Mouse (Mus musculus): ENCODE results near the gene Edn1.

Edn1 gene

DNA sequence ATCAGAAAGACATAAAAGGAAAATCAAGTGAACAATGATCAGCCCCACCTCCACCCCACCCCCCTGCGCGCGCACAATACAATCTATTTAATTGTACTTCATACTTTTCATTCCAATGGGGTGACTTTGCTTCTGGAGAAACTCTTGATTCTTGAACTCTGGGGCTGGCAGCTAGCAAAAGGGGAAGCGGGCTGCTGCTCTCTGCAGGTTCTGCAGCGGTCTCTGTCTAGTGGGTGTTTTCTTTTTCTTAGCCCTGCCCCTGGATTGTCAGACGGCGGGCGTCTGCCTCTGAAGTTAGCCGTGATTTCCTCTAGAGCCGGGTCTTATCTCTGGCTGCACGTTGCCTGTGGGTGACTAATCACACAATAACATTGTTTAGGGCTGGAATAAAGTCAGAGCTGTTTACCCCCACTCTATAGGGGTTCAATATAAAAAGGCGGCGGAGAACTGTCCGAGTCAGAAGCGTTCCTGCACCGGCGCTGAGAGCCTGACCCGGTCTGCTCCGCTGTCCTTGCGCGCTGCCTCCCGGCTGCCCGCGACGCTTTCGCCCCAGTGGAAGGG is at the start of gene Edn1:
Edn1 (plus strand) TSS at position 316 of the 561 bp plus-strand sequence.
- DNase-seq (ENCODE audit: low spot score), result peak; percentile 15

- DNase-seq (ENCODE audit: low spot score), result no peak
Observed at GRCm38 (mm10) chr13:42253821-42254220, 47.5 kb upstream of the Edn1 start.

GRCm38 (mm10) chr13:42255105-42255504 is 46.2 kb upstream of the Edn1 start:
- no peak for DNase-seq (ENCODE audit: low spot score)

GRCm38 (mm10) chr13:42258422-42258821 is 42.9 kb upstream of the Edn1 start:
- DNase-seq (ENCODE audit: low spot score), result no peak

DNA sequence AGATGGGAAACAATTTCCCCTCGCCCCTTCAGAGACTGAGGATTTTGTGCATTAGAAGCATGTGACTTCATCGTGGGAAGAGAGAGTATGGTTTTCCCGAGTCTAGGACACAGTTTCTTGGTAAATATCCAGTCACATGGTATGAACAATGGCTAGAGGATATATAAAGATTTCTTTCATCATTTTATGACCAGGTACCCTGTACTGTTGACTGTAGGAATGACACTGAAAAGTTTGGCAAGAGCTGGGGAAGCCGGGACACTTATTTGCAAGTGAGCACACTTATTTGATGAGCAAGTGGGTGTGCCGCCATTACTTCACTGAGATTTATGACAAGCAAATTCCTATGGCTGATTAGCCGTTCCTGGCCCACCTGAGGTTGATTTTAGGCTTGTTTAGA is 40.6 kb upstream of the Edn1 start:
- DNase-seq (ENCODE audit: low spot score), result no peak

DNA sequence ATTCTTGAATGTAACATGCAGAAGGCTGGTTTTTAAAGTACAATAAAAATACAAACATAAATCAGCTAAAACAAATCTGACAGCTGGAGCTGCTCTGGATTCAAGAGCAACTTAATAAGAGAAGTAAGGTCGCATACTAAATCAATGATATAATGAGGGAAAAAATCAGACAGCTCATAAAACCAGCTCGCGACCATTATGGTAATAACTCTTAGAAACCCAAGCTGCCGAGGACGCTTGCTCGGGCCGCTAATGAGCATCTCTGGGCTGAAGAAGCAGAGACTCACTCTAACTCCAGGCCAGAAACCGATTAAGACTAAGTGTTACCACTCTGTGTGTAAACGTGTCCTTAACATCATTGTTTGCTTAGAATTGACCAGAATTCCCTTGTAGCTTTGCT is 31.2 kb upstream of the Edn1 start:
- no peak for DNase-seq (ENCODE audit: low spot score)

GRCm38 (mm10) chr13:42276774-42277454 is 24.4 kb upstream of the Edn1 start:
- DNase-seq (ENCODE audit: low spot score), result no peak

- no peak for DNase-seq (ENCODE audit: low spot score)
Observed at GRCm38 (mm10) chr13:42277751-42278150, 23.5 kb upstream of the Edn1 start.

DNA sequence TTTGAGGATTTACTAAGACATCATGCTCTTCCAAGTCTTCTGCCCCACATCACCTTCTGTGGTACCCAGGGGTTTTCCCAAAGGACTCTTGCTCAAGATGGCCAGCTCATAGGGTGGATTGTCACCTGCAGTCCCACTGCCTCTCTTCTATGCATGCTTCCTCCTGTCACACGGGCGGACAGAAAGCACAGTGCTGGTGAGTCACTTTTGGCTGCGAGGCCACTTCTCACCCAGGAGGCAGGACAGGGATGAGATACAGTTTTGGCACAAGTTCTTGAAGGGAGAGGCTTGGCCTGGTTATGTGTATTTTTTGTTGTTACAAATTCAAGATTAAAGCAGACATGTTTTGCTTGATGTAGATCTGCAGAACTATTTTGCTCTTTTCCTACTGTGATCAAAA is 15.4 kb upstream of the Edn1 start:
- no peak for DNase-seq (ENCODE audit: low spot score)

- no peak for DNase-seq (ENCODE audit: low spot score)
Observed at GRCm38 (mm10) chr13:42286768-42287167, 14.5 kb upstream of the Edn1 start.

GRCm38 (mm10) chr13:42292593-42292992 is 8.7 kb upstream of the Edn1 start:
- DNase-seq (ENCODE audit: low spot score), result no peak

DNA sequence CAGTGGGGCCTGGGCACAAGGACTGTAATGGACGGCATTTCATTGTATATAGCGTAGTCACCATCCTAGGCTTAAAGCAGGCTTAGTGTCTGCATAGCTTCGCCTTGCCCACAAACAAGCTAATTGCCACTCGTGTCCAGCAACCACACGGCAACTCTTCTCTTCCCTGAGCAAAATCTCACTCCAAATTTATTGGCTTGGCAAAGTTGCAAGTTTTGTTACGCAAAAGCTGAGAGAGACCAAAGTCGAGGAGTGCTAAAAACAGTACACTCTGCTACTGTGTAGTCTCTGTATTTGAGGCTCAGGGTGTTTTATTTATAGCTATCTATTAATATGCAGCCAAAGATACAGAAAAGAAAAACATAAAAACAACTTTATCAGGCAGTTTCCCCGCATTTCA is 3.0 kb upstream of the Edn1 start:
- DNase-seq (ENCODE audit: low spot score), result no peak

GRCm38 (mm10) chr13:42298766-42299165 is 2.5 kb upstream of the Edn1 start:
- DNase-seq (ENCODE audit: low spot score), result no peak

DNA sequence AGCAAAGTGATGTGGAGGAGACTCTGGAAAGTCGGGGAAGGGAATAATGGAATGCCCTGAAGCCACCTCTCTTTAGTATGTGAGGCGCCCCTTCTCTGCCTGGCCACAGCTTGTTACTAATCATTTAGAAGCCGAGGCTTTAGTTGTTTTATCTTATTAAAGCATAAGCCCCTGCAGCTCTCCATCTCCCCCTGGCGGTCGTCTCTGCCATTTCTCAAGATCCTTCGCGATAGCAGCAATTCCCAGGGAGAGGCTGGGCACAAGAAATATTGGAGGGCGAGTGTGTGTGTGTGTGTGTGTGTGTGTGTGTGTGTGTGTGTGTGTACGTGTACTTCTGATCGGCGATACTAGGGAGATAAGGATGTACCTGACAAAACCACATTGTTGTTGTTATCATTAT is 709 bp upstream of the Edn1 start:
- peak; percentile 11 for DNase-seq (ENCODE audit: low spot score)

DNA sequence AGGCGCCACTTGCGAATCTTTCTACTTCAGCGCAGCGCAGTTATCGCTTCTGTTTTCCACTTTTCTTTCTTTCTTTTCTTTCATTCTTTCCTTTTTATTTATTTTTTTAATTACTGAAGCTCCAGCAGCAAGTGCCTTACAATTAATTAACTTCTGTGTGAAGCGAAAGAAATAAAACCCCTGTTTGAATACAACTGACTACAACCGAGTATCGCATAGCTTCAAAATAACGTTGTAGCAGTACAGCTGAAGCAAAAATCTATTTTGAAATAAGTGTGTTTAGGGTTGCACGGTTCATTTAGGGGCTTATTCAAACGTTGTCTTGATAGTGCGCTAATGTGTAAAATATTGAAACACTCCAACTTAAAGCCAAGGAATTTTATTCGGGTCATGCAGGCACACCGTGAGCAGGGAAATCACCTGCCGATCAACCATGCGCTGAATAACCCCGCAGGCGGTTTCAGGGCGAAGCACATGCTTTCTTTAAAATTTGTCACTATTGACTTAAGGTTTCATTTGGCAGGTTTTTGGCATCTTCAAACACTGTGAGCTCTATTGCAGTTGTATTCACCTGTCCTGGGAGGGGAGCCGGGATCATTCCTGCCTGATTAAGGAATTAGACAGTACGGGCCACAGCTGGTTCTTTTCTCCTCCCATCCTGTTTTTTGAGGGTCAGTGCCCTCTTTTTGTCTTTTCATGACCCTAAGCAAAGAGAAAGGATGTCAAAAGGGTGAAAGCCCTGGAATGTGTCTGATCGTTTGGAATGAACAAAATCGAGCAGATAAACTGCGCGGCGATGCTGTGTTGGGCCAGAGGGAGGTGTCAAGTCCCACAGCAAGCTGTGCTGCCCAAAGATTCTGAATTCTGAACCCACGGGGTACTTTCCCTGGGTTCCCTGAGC is 935 bp downstream of the Edn1 start:
- no peak for DNase-seq (ENCODE audit: low spot score)

DNA sequence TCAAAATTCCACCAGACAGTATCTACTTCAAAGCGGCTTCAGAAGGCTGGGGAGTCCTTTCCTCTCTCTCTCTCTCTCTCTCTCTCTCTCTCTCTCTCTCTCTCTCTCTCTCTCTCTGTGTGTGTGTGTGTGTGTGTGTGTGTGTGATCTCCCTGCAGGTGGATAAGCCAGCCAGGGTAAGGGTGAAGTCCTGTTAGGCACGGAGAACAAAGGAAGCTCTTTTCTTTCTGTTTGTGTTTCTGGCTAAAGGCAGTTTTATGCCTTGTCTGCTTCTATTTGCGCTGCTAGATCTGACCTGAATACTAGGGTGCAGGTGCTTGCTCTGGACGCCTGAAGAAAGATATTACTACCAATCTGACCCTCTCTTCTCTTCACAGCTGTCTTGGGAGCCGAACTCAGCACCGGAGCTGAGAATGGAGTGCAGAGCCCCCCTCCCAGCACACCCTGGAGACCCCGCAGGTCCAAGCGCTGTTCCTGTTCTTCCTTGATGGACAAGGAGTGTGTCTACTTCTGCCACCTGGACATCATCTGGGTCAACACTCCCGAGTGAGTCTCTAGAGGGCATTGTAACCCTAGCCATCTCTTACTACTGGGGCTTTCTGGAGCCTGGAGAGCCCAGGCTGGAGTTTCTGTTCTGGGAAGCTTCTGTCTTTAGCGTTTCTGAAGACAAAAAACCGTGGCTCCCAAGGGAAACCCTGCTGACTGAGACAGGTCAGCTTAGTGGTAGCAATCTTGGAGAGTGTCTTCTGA is 2.1 kb downstream of the Edn1 start:
- no peak for DNase-seq (ENCODE audit: low spot score)

- DNase-seq (ENCODE audit: low spot score), result no peak
Observed at GRCm38 (mm10) chr13:42304139-42304538, 2.9 kb downstream of the Edn1 start.

GRCm38 (mm10) chr13:42306870-42307800 is 5.9 kb downstream of the Edn1 start:
- no peak for DNase-seq (ENCODE audit: low spot score)

GRCm38 (mm10) chr13:42308368-42309103 is 7.3 kb downstream of the Edn1 start:
- DNase-seq (ENCODE audit: low spot score), result no peak

DNA sequence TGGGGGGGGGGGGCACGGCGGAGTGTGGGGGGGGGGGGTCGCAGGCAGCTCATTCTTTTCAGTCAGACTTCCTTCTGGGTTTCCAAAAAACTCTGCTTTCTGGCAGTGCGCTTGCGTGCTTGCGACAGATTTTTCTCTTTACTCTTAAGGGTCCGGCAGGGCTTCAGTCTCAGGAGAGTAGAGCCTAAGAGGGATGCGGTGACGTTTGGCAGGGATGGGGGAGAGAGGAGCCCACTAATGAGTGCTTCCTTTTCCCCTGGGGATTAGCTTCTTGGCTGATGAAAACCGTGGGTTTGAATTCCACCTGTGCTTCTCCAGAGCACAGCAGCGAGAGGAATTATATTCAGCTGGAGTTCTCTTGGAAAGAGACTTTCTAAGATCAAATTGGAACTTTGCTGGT is 8.5 kb downstream of the Edn1 start:
- DNase-seq (ENCODE audit: low spot score), result no peak

DNA sequence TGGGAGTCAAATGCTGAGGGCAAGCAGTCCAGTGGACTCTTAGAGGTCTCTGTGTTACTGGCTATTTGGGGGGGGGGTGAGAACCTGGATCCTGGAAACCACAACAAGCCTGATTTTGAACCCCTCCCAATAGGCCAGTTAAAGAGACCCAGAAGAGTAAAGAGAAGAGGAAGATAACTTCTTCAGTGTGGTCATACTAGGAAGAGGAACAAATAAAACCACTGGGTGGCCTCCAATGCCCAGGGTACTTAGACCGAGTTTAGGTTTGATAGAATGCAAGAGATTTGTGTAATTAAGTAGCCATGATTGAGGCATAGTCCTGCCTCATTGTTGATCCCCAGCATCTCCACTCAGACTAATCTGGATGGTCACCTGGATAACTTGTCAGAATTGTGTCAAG is 14.4 kb downstream of the Edn1 start:
- DNase-seq (ENCODE audit: low spot score), result no peak
